Mouse (Mus musculus) CH12.LX (cell line): ENCODE data around the gene Pex14. TPM values are rescaled to one million over a fixed set of nuclear protein-coding genes. Genes with fewer than 3 reads are reported as not detected.

ENCODE experiments used
- DNase-seq: peaks from one replicate; pipeline ENCODE4 v3.0.0-alpha.2; 2013; ENCODE audit errors: extremely low read depth
- H3K27ac ChIP-seq: 2 replicates; pipeline ENCODE4 v1.5.1; 2012; ENCODE audit warnings: low read depth, mild to moderate bottlenecking, control low read depth, moderate library complexity; ENCODE audit not compliant: insufficient read depth
- H3K27me3 ChIP-seq: replicated peaks from 2 replicates; pipeline ENCODE3; 2012; ENCODE audit warnings: inconsistent platforms
- H3K36me3 ChIP-seq, 2 experiments: replicated peaks in 1 of 2; 2 replicates each; pipeline versions ENCODE3 to v1.6.1; 2012; ENCODE audit warnings: inconsistent platforms in 1 of 2, low read length in 1 of 2, mild to moderate bottlenecking in 1 of 2, mixed read lengths in 1 of 2, moderate library complexity in 1 of 2; ENCODE audit not compliant: control insufficient read depth in 1 of 2, insufficient read depth in 1 of 2
- H3K4me1 ChIP-seq, 2 experiments: 2 replicates each; pipeline ENCODE4 v1.6.1; 2012; ENCODE audit warnings: inconsistent platforms in 1 of 2, moderate library complexity in 1 of 2; ENCODE audit not compliant: insufficient read depth in 2 of 2, control insufficient read depth in 1 of 2
- H3K4me2 ChIP-seq: 2 replicates; pipeline ENCODE4 v1.6.1; 2012; ENCODE audit warnings: low read depth, mild to moderate bottlenecking, control low read depth; ENCODE audit not compliant: poor library complexity, insufficient read depth, severe bottlenecking
- H3K4me3 ChIP-seq, 3 experiments: fragments of 150-350 bp in 1 of 3; sonication (generic) in 1 of 3; replicated peaks in 1 of 3; 2 replicates each; pipeline versions ENCODE3 to v1.5.1; 2011 to 2012; ENCODE audit warnings: low read depth in 2 of 3, low read length in 2 of 3, mild to moderate bottlenecking in 2 of 3, moderate library complexity in 2 of 3, control low read depth in 1 of 3, improper control_type of control experiment in 1 of 3, inconsistent platforms in 1 of 3, mixed read lengths in 1 of 3; ENCODE audit not compliant: poor library complexity in 1 of 3
- H3K79me2 ChIP-seq: replicated peaks from 2 replicates; pipeline ENCODE4 v1.6.1; 2012; ENCODE audit warnings: mild to moderate bottlenecking, moderate library complexity; ENCODE audit not compliant: control insufficient read depth, poor library complexity, insufficient read depth, severe bottlenecking; ENCODE audit errors: extremely low read depth
- H3K9ac ChIP-seq: 2 replicates; pipeline ENCODE4 v1.6.1; 2012; ENCODE audit warnings: low read depth, mild to moderate bottlenecking, control low read depth, moderate library complexity; ENCODE audit not compliant: insufficient read depth
- H3K9me3 ChIP-seq: replicated peaks from 2 replicates; pipeline ENCODE3; 2012; ENCODE audit warnings: low read length, inconsistent platforms, mixed read lengths
- BHLHE40 ChIP-seq: IDR thresholded peaks from 2 replicates; pipeline ENCODE4 v1.6.1; 2011; ENCODE audit warnings: mild to moderate bottlenecking, low read depth, low read length, improper control_type of control experiment
- ELF1 ChIP-seq: IDR thresholded peaks from 2 replicates; pipeline ENCODE4 v1.6.1; 2014; ENCODE audit warnings: low read depth, mild to moderate bottlenecking, inconsistent platforms, low read length, improper control_type of control experiment
- EP300 ChIP-seq: IDR thresholded peaks from 2 replicates; pipeline ENCODE4 v1.6.1; 2011; ENCODE audit warnings: low read length, improper control_type of control experiment
- GABPA ChIP-seq: IDR thresholded peaks from 2 replicates; pipeline ENCODE4 v1.6.1; 2012; ENCODE audit warnings: low read depth, low read length, improper control_type of control experiment, inconsistent platforms; ENCODE audit not compliant: insufficient replicate concordance
- KAT2A ChIP-seq: IDR thresholded peaks from 2 replicates; pipeline ENCODE4 v1.6.1; 2012; ENCODE audit warnings: low read length, improper control_type of control experiment, inconsistent platforms; ENCODE audit not compliant: insufficient replicate concordance
- MAFK ChIP-seq: IDR thresholded peaks from 2 replicates; pipeline ENCODE4 v1.6.1; 2011; ENCODE audit warnings: low read length, improper control_type of control experiment; ENCODE audit not compliant: insufficient replicate concordance
- MEF2A ChIP-seq: IDR thresholded peaks from 2 replicates; pipeline ENCODE4 v1.6.1; 2014; ENCODE audit warnings: low read depth, mild to moderate bottlenecking, inconsistent platforms, low read length, improper control_type of control experiment, borderline replicate concordance
- MXI1 ChIP-seq: IDR thresholded peaks from 2 replicates; pipeline ENCODE4 v1.6.1; 2011; ENCODE audit warnings: mild to moderate bottlenecking, low read depth, low read length, improper control_type of control experiment
- MYC ChIP-seq: IDR thresholded peaks from 2 replicates; pipeline ENCODE4 v1.6.1; 2011; ENCODE audit warnings: low read depth, mild to moderate bottlenecking, improper control_type of control experiment, low read length
- NELFE ChIP-seq: IDR thresholded peaks from 2 replicates; pipeline ENCODE4 v1.6.1; 2011; ENCODE audit warnings: low read depth, low read length, improper control_type of control experiment
- NRF1 ChIP-seq: IDR thresholded peaks from 2 replicates; pipeline ENCODE4 v1.6.1; 2014; ENCODE audit warnings: low read depth, mild to moderate bottlenecking, inconsistent platforms, low read length, improper control_type of control experiment, moderate library complexity
- PAX5 ChIP-seq: IDR thresholded peaks from 2 replicates; pipeline ENCODE4 v1.6.1; 2012; ENCODE audit warnings: low read length, inconsistent platforms, mixed read lengths
- POLR2AphosphoS2 ChIP-seq: IDR thresholded peaks from 2 replicates; pipeline ENCODE4 v1.6.1; 2011; ENCODE audit warnings: low read depth, low read length, improper control_type of control experiment
- RCOR1 ChIP-seq: conservative IDR thresholded peaks from 2 replicates; pipeline ENCODE4 v1.6.1; 2012; ENCODE audit warnings: low read depth, mild to moderate bottlenecking, inconsistent platforms, low read length, improper control_type of control experiment
- SIN3A ChIP-seq: IDR thresholded peaks from 2 replicates; pipeline ENCODE4 v1.6.1; 2012; ENCODE audit warnings: low read length, improper control_type of control experiment, inconsistent platforms
- TBP ChIP-seq: conservative IDR thresholded peaks from 2 replicates; pipeline ENCODE4 v1.6.1; 2011; ENCODE audit warnings: low read depth, low read length, improper control_type of control experiment
- USF1 ChIP-seq: IDR thresholded peaks from 2 replicates; pipeline ENCODE4 v1.6.1; 2014; ENCODE audit warnings: low read depth, mild to moderate bottlenecking, inconsistent platforms, low read length, improper control_type of control experiment
- USF2 ChIP-seq: conservative IDR thresholded peaks from 2 replicates; pipeline ENCODE4 v1.6.1; 2011; ENCODE audit warnings: low read depth, low read length, improper control_type of control experiment
- ZKSCAN1 ChIP-seq: IDR thresholded peaks from 2 replicates; pipeline ENCODE4 v1.6.1; 2012; ENCODE audit warnings: low read depth, inconsistent platforms, low read length, improper control_type of control experiment, borderline replicate concordance
- ZNF384 ChIP-seq: IDR thresholded peaks from 2 replicates; pipeline ENCODE4 v1.6.1; 2012; ENCODE audit warnings: low read depth, low read length, improper control_type of control experiment, inconsistent platforms
- dilution Hi-C: fragments of 300-500 bp; cut with MboI; formaldehyde crosslinking; loops from 2 replicates; pipeline ENCODE4 v1.14.3; 2020; ENCODE audit warnings: low sequenced_read_pairs; ENCODE audit not compliant: extremely low pct_unique_long_range_greater_than_20kb, extremely low pct_ligation_motif_present
- in situ Hi-C: fragments of 300-500 bp; cut with MboI; formaldehyde crosslinking; loops from 3 replicates; pipeline ENCODE4 v1.14.3; 2019; ENCODE audit warnings: low sequenced_read_pairs, low pct_ligation_motif_present, low pct_unique_long_range_greater_than_20kb, mixed read lengths
- polyA plus RNA-seq: library from polyadenylated mRNA; unstranded; fragments of >175 nt; gene quantifications from 2 replicates; pipeline ENCODE4 v1.2.1, GENCODE M21; 2012; ENCODE audit warnings: low read depth; ENCODE audit not compliant: insufficient read length
- total RNA-seq, 2 experiments: library from RNA; depleted of rRNA; stranded (reverse); fragments of 300-350 nt in 1 of 2; fragments of >200 nt in 1 of 2; gene quantifications; 2 replicates each; pipeline ENCODE4 v1.2.3; 2012 to 2014

The Pex14 gene
- total and polyA plus RNA-seq, 3 experiments = 48.5 to 67.7 (median 63.6) TPM

DNA sequence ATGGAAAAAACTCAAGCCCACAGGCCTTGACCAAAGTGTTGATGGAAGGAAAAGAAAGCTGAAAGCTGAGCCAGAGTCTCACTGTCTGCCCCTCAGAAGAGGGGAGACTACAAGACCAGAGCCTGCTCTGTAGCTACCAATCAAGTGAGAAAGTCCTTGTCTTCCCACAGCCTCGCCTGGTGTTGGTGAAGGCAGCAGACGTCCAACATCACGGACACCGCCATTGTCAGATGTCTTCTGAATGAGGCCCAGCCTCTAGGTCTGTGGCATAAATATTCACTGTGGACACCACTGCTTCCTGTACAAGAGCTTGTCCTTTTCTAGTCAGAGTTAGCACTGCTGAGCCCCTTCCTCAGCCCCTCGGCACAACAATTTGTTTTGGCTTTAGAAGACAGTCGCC is 80.2 kb downstream of the Pex14 start:
- in situ Hi-C loops = no loop called here
- Histone ChIP-seq H3K36me3 (peaks cover 2 to 76% of the 10 kb centered on the region in 2 experiments), H3K79me2 (no peaks in the 10 kb centered on the region; the same call in 1 of the 2 replicates), H3K4me1 (peaks cover 0 to 18% of the 10 kb centered on the region in 2 experiments; a peak in 1 of 4 replicates), H3K4me3 (no peak overlapping the region)
- no peak for DNase-seq
- TF ChIP-seq NRF1 (no peak), USF1 (no peak), USF2 (no peak), ELF1 (no peak), MAFK (no peak), GABPA (no peak), EP300 (no peak), POLR2AphosphoS2 (no peak), PAX5 (no peak), MXI1 (no peak), TBP (no peak), KAT2A (no peak), ZNF384 (no peak)
- TF ChIP-seq, all 38 proteins: peak for 0
- no peaks in the 10 kb centered on the region for H3K9me3 ChIP-seq
- no peaks in the 10 kb centered on the region for H3K27me3 ChIP-seq
- dilution Hi-C loops = no loop called here
- H3K4me2 ChIP-seq = no peak overlapping the region
- no peak overlapping the region for H3K9ac ChIP-seq
- no peak overlapping the region for H3K27ac ChIP-seq

DNA sequence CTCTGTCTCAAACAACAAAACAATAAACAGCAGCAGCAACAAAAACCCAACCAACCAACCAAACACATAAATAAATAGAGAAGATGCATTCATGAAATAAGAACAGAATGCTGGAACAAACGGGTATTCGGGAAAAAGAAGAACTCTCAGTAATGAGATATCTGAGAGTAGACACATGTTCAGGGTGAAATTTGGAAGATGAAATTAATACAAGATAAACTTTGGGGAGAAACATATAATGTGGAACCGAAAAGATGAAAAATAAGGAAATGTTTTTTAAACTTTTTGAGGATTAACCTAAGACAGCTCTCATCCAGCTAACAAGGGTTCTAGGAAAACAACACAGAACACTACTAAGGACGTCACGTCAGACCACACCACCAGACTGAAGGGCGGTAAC is 92.9 kb downstream of the Pex14 start:
- H3K4me2 ChIP-seq = no peak overlapping the region
- H3K27ac ChIP-seq = no peak overlapping the region
- H3K4me1 ChIP-seq = no peaks in the 10 kb centered on the region
- no peak overlapping the region for H3K9ac ChIP-seq
- dilution Hi-C loops (no loop called here), in situ Hi-C loops (no loop called here)
- no peak for DNase-seq
- TF ChIP-seq SIN3A = no peak
- TF ChIP-seq MEF2A = no peak
- no peak for TF ChIP-seq BHLHE40
- no peak for TF ChIP-seq TBP
- TF ChIP-seq POLR2AphosphoS2 = no peak
- no peak for TF ChIP-seq NELFE
- no peak for TF ChIP-seq ZKSCAN1
- no peak for TF ChIP-seq EP300
- no peak for TF ChIP-seq RCOR1
- no peak for TF ChIP-seq MYC
- no peaks in the 10 kb centered on the region for H3K79me2 ChIP-seq
- peaks cover 3 to 56% of the 10 kb centered on the region in 2 experiments for H3K36me3 ChIP-seq
- H3K27me3 ChIP-seq = no peaks in the 10 kb centered on the region
- no peaks in the 10 kb centered on the region for H3K9me3 ChIP-seq
- no peak overlapping the region for H3K4me3 ChIP-seq
